Mouse (Mus musculus) CD4-positive, CD25-positive, alpha-beta regulatory T cell, adult 4 months (primary cell): ENCODE measurements around the gene Tcf15. TPM values are rescaled to one million over a fixed set of nuclear protein-coding genes. Genes with fewer than 3 reads are reported as not detected.

Experiments used
- ATAC-seq: one replicate; pipeline ENCODE4 v1.8.0; 2017
- polyA plus RNA-seq, 2 experiments: library from polyadenylated mRNA; unstranded; fragments of 100-300 nt; shearing (Covaris generic); gene quantifications; one replicate each; pipeline ENCODE4 v1.2.1; 2017

The Tcf15 gene
- polyA plus RNA-seq, 2 experiments from 2014 or later, result not detected

GRCm38 (mm10) chr2:152177162-152177805 is 33.9 kb downstream of the Tcf15 start:
- no peak for ATAC-seq

GRCm38 (mm10) chr2:152177806-152178170 is 34.4 kb downstream of the Tcf15 start:
- no peak for ATAC-seq

GRCm38 (mm10) chr2:152178345-152178744 is 35.0 kb downstream of the Tcf15 start:
- ATAC-seq, result no peak

DNA sequence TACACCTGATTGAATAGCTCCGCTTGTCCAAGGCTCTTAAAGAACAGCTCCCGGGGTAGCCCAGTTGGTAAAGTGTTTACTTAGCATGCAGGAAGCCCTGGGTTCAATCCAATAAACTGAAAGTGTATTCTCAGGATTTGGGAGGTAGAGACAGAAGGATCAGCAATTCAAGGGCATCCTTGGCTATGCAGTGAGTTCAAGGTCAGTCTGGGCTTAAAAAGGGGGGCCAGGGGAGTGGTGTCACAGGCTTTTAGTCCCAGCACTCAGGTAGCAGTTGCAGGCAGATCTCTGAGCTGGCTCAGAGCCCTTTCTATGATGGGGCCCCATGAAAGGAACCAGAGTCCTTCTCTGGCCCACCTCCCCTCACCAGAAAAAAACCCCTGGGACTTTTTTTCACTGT is 35.9 kb downstream of the Tcf15 start:
- ATAC-seq, result no peak

DNA sequence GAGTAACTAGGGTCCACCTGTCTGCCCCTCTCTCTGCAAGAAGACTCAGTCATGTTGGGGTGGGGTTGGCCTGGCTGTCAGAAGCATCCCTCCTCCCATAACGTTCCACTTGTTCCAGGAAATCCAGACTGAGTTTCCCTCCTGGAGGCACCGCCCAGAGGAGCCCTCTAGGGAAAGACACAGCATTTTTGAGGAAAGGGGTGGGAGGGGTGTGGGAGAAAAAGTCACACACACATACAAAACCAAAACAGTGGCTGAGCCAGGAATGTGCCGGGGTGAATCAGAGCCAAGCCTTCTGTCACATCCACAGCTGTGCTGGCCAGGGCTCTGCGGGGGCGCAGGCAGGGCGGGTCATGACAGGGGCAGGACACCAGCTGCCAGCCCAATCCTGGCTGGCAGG is 37.0 kb downstream of the Tcf15 start:
- no peak for ATAC-seq

DNA sequence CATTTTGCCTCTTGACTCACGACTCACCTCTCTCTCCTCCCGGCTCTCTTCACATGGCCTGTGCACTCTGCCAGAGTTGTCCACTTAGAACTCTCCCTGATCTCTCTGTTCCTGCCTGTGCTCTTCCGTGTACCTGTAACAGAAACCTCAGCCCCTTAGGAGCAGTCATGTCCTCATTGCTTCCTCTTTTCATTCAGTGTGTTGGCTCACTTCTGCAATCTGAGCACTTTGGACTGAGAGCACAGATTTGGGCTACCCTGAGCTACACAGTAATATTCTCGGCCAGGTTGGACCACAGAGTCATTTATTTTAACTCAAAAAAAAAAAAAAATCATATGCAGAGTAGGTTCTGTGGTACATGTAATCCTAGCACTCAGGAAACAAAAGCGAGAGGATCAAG is 43.8 kb downstream of the Tcf15 start:
- no peak for ATAC-seq

- ATAC-seq, result no peak
Observed at GRCm38 (mm10) chr2:152189213-152189612, 45.9 kb downstream of the Tcf15 start.

DNA sequence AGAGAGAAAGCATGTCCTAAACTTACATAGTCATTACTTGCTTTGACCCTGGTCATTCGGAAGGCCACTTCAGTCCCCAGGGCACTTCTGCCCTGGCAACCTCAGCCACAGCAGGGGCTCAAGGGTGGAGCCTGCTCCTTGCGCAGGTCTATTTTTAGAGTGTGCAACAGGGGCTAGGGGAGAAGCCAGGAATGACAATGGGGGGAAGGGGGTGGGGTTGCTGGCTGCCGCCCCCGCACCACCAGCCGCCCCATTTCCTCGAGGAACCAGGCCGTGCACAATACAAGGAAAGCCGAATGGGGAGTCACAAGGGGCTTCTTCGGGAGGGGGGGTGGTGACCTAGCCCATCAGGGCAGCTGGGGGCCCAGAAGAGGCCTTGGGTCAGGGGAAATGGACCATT is 46.3 kb downstream of the Tcf15 start:
- ATAC-seq, result no peak

DNA sequence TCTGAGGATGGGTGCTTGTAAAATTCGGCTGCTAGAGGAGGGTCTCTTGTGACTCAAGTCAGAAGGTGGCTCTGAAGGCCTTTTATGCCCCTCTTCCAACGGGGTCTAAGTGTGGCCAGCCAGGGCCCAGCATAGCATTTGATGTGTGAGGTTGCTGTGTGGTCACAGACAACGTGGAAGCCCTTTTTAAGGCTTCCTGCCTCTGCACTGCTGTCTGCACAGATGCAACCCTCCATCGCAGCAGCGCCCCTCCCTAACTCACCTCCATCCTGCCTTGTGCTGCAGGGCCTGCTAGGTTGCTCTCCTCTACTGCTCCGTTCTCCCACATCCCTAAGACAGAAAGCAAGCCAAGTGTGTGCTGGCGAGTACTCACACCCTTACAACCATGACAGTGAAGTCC is 46.8 kb downstream of the Tcf15 start:
- ATAC-seq, result no peak

GRCm38 (mm10) chr2:152192591-152193345 is 49.4 kb downstream of the Tcf15 start:
- no peak for ATAC-seq

- ATAC-seq, result no peak
Observed at GRCm38 (mm10) chr2:152193346-152193710, 50.0 kb downstream of the Tcf15 start.

DNA sequence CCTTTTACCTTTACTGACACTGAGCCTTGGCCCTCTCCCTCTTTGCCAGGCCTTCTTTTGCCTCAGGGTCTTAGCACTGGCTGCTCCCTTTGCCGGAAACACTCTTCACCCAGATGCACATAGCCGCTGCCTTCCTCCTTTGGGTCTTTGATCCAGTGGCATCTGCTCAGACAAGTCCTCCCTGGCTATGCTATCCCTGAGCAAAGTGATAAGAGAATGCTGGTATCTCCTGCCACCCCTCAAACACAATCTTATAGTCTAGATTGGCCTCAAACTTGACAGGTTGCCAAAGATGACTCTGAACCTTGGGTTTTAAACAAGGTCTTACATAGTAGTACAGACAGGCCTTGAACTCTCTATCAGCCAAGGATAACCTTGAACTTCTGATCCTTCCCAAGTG is 51.2 kb downstream of the Tcf15 start:
- ATAC-seq, result no peak

DNA sequence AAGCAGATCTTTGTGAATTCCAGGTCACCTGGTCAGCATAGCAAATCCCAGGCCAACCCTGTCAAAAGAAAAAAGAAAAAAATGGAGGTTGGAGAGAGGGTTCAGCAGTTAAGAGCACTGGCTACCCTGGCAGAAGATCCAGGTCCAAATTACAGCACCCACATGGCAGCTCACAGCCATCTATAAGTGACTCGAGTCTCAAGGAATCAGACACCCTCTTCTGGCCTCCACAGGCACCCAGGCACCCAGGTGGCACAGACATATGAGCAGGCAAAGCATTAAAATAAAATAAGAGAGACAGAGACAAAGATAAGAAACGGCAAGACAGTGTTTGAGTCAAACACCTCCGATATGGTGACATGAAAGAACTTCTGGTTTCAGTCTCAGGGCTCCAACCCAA is 53.5 kb downstream of the Tcf15 start:
- no peak for ATAC-seq

DNA sequence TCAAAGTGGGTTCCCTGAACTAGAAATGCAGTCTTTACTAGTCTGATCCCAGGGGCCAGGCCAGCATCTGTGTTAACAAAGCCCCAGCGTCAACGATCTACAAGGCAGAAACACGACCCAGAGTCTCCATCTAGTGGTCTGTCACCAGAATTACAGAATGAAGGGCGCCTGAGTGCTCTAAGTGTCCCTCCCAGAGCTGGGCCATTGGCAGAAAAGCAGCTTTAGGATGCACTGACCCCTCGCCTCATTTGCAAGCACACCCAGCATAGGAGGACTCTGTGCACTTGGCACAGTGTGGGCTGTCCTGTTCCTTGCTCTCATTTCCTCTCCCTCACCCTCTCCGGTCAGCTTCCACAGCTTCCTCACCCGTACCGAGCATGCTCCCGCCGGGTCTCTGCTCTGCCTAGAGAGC is 53.9 kb downstream of the Tcf15 start:
- peak; percentile 67 for ATAC-seq

Other genes starting within 250 kb of the Tcf15 start
- not detected for gene Angpt4, start 232.4 kb upstream of the Tcf15 start, polyA plus RNA-seq
- gene Fam110a, start 163.3 kb upstream of the Tcf15 start, polyA plus RNA-seq, result 10 to 100 TPM; 16.2 to 31.3 TPM
- gene Slc52a3, start 147.1 kb upstream of the Tcf15 start, polyA plus RNA-seq, result 10 to 100 TPM in 1 of 2 experiments, 1 to 10 TPM in 1; 8.6 to 16.0 TPM
- gene Scrt2, start 62.0 kb upstream of the Tcf15 start, polyA plus RNA-seq, result not detected
- gene Srxn1, start 38.0 kb upstream of the Tcf15 start, polyA plus RNA-seq, result 1 to 10 TPM; 2.2 to 3.0 TPM
- 100 to 1,000 TPM in 1 of 2 experiments, 10 to 100 TPM in 1; 65.7 to 107 TPM for gene Csnk2a1, start 83.3 kb downstream of the Tcf15 start, polyA plus RNA-seq
- 10 to 100 TPM; 19.5 to 21.3 TPM for gene Tbc1d20, start 150.3 kb downstream of the Tcf15 start, polyA plus RNA-seq
- gene Rbck1, start 189.1 kb downstream of the Tcf15 start, polyA plus RNA-seq, result 10 to 100 TPM; 53.4 to 74.3 TPM
- gene Trib3, start 200.5 kb downstream of the Tcf15 start, polyA plus RNA-seq, result 1 to 10 TPM; 2.4 to 5.1 TPM
- not detected for gene Nrsn2, start 233.1 kb downstream of the Tcf15 start, polyA plus RNA-seq